Mouse (Mus musculus) liver, embryonic 13.5 days (tissue): ENCODE data around the gene Zkscan16. TPM values are rescaled to one million over a fixed set of nuclear protein-coding genes. Genes with fewer than 3 reads are reported as not detected.
A peak's percentile ranks its signal among the peaks of the same experiment; 100 is the strongest.

Source experiments
- ATAC-seq: fragments of 200-750 bp; cut with Nextera tagmentation; 2 replicates; pipeline ENCODE4 v1.8.0; 2017; ENCODE audit warnings: low read depth, mild to moderate bottlenecking, moderate number of reproducible peaks, moderate library complexity
- DNase-seq: peaks from one replicate; pipeline ENCODE4 v3.0.0; 2022
- H3K27ac ChIP-seq: fragments of 300-500 bp; sonication (generic); 2 replicates; pipeline ENCODE4 v1.5.1; 2015; ENCODE audit warnings: moderate library complexity, mild to moderate bottlenecking, inconsistent platforms
- H3K27me3 ChIP-seq: fragments of 300-500 bp; sonication (generic); 2 replicates; pipeline ENCODE4 v1.6.1; 2015; ENCODE audit warnings: mild to moderate bottlenecking, inconsistent platforms
- H3K36me3 ChIP-seq: fragments of 300-500 bp; sonication (generic); 2 replicates; pipeline ENCODE4 v1.6.1; 2015; ENCODE audit warnings: mild to moderate bottlenecking, inconsistent platforms
- H3K4me1 ChIP-seq: fragments of 300-500 bp; sonication (generic); replicated peaks from 2 replicates; pipeline ENCODE4 v1.6.1; 2015; ENCODE audit warnings: inconsistent platforms
- H3K4me2 ChIP-seq: fragments of 300-500 bp; sonication (generic); 2 replicates; pipeline ENCODE4 v1.6.1; 2015; ENCODE audit warnings: inconsistent platforms, mild to moderate bottlenecking, moderate library complexity
- H3K4me3 ChIP-seq: fragments of 300-500 bp; sonication (generic); replicated peaks from 2 replicates; pipeline ENCODE4 v1.5.1; 2015; ENCODE audit warnings: mild to moderate bottlenecking, inconsistent platforms
- H3K9ac ChIP-seq: fragments of 300-500 bp; sonication (generic); 2 replicates; pipeline ENCODE4 v1.6.1; 2015; ENCODE audit warnings: mild to moderate bottlenecking, inconsistent platforms
- H3K9me3 ChIP-seq: fragments of 300-500 bp; sonication (generic); replicated peaks from 2 replicates; pipeline ENCODE4 v1.6.1; 2016; ENCODE audit warnings: inconsistent platforms
- WGBS: fragments of 180-500 bp; shearing (Covaris S2); methylation state at CpG from one replicate; pipeline ENCODE4 v1.1.7; 2015; ENCODE audit not compliant: insufficient replicate concordance; 5-methylcytosine and 5-hydroxymethylcytosine counted together
- polyA plus RNA-seq: library from polyadenylated mRNA; unstranded; fragments of >200 nt; fragmentation: Nextera tagmentation; extraction: Ambion mirVana; gene quantifications from 2 replicates; pipeline ENCODE4 v1.2.1, GENCODE M21; 2015

Gene Zkscan16
- polyA plus RNA-seq, 1 experiment from 2014 or later = 0.06 TPM

GRCm38 (mm10) chr4:59002948-59003805, 59.7 kb downstream of the Zkscan16 start, which contains the start of gene Gm20503:
TSS of gene Gm20503 (plus strand) at chr4:59003210.
- Histone ChIP-seq H3K9ac (peak within 1 kb of the TSS; percentile 95), H3K4me3 (peak within 1 kb of the TSS; percentile 97), H3K4me1 (peaks cover 55% of the 10 kb centered on the region), H3K4me2 (peak within 1 kb of the TSS; percentile 98), H3K36me3 (no peaks in the 10 kb centered on the region), H3K27ac (peak within 1 kb of the TSS; percentile 87), H3K9me3 (no peaks in the 10 kb centered on the region), H3K27me3 (no peaks in the 10 kb centered on the region)
- DNase-seq = peak; percentile 87
- under 1% methylated on average over 82 of the region's 89 CpGs for WGBS
- peak; percentile 98 for ATAC-seq

- no peaks in the 10 kb centered on the region for H3K27me3 ChIP-seq
- H3K36me3 ChIP-seq = no peaks in the 10 kb centered on the region
- H3K27ac ChIP-seq = peak overlapping the region; percentile 87
- peak overlapping the region; percentile 98 for H3K4me2 ChIP-seq
- H3K9ac ChIP-seq = peak overlapping the region; percentile 95
- no peak for ATAC-seq
- no peaks in the 10 kb centered on the region for H3K9me3 ChIP-seq
- H3K4me1 ChIP-seq = peaks cover 56% of the 10 kb centered on the region
- DNase-seq = no peak
- WGBS = 11% methylated on average over 7 of the region's 7 CpGs
- H3K4me3 ChIP-seq = peak overlapping the region; percentile 97
These were observed 60.4 kb downstream of the Zkscan16 start for GRCm38 (mm10) chr4:59003806-59004200.

- H3K9ac ChIP-seq = no peak overlapping the region
- no peak overlapping the region for H3K4me2 ChIP-seq
- no peak overlapping the region for H3K4me3 ChIP-seq
- WGBS = 50% methylated on average over 8 of the region's 8 CpGs
- DNase-seq (no peak), ATAC-seq (no peak)
- H3K36me3 ChIP-seq = no peaks in the 10 kb centered on the region
- no peaks in the 10 kb centered on the region for H3K9me3 ChIP-seq
- peaks cover 77% of the 10 kb centered on the region for H3K4me1 ChIP-seq
- H3K27ac ChIP-seq = no peak overlapping the region
- H3K27me3 ChIP-seq = no peaks in the 10 kb centered on the region
These were observed 62.8 kb downstream of the Zkscan16 start for GRCm38 (mm10) chr4:59006211-59006610.

- WGBS = 70% methylated on average over 6 of the region's 6 CpGs
- no peak for ATAC-seq
- Histone ChIP-seq H3K9ac (no peak overlapping the region), H3K9me3 (no peaks in the 10 kb centered on the region), H3K4me2 (no peak overlapping the region), H3K27ac (no peak overlapping the region), H3K27me3 (no peaks in the 10 kb centered on the region), H3K4me1 (peaks cover 85% of the 10 kb centered on the region), H3K4me3 (no peak overlapping the region), H3K36me3 (no peaks in the 10 kb centered on the region)
- no peak for DNase-seq
These were observed 63.6 kb downstream of the Zkscan16 start for GRCm38 (mm10) chr4:59007016-59007415.

Other genes starting within 250 kb of the Zkscan16 start
- not detected in 2 replicates for gene Olfr267, start 155.9 kb upstream of the Zkscan16 start, polyA plus RNA-seq
- gene Ecpas, start 30.9 kb upstream of the Zkscan16 start, polyA plus RNA-seq = 14.9 and 18.8 TPM in 2 replicates
- 18.1 and 19.6 TPM in 2 replicates for gene Ptgr1, start 43.5 kb downstream of the Zkscan16 start, polyA plus RNA-seq
- 7.7 and 8.0 TPM in 2 replicates for gene Dnajc25, start 51.4 kb downstream of the Zkscan16 start, polyA plus RNA-seq
- 8.0 and 9.3 TPM in 2 replicates for gene Gm20503, start 59.6 kb downstream of the Zkscan16 start, polyA plus RNA-seq
- 34.7 and 40.6 TPM in 2 replicates for gene Gng10, start 91.5 kb downstream of the Zkscan16 start, polyA plus RNA-seq
- gene AI481877, start 195.4 kb downstream of the Zkscan16 start, polyA plus RNA-seq = not detected in 2 replicates
- 9.2 and 10.5 TPM in 2 replicates for gene Ugcg, start 245.6 kb downstream of the Zkscan16 start, polyA plus RNA-seq